Mouse (Mus musculus) erythroid progenitor cell, adult 5-6 weeks (primary cell): ENCODE data around the gene Mllt6. TPM values are rescaled to one million over a fixed set of nuclear protein-coding genes. Genes with fewer than 3 reads are reported as not detected.

Source experiments
- ATAC-seq: replicated peaks from 2 replicates; pipeline ENCODE4 v1.8.0; 2016; ENCODE audit warnings: moderate number of reproducible peaks, mild to moderate bottlenecking, moderate TSS enrichment, inconsistent platforms; ENCODE audit not compliant: poor library complexity, low FRiP score, severe bottlenecking
- total RNA-seq, 2 experiments: library from RNA; stranded (forward) in 1 of 2; stranded (reverse) in 1 of 2; fragments of 150-400 nt in 1 of 2; fragments of 186-747, 209-891 nt in 1 of 2; gene quantifications; 2 replicates each; pipeline versions ENCODE4 v1.2.3 to v1.2.4; 2015 to 2017; ENCODE audit warnings: low replicate concordance in 2 of 2

The Mllt6 gene
- total RNA-seq, 2 experiments from 2014 or later = 2.1 to 3.9 TPM

DNA sequence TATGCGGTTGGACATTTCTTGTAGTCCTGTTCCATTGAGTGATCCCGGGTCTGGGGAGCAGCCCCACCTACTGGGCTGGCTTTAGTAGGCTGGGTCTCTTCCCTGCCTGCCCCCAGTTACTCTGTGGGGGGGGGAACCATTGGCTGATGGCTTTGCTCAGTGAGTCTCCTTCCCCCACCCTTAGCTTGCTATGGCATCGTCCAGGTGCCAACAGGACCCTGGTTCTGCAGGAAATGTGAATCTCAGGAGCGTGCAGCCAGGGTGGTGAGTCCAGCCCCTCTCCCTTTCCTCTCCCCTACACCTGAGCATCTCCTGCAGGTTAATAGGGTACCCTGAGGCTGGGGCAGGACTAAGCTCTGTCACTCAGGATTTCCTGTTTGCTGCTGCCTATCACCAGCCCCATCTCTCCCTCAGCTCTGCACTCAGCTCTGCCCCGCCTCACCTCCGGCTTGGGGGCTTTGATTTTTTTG is 1.6 kb downstream of the Mllt6 start:
- no peak for ATAC-seq

GRCm38 (mm10) chr11:97665431-97665830 is 2.2 kb downstream of the Mllt6 start:
- ATAC-seq = no peak

- no peak for ATAC-seq
These were observed 3.0 kb downstream of the Mllt6 start for GRCm38 (mm10) chr11:97666221-97666620.

GRCm38 (mm10) chr11:97666794-97667193 is 3.6 kb downstream of the Mllt6 start:
- ATAC-seq = no peak

DNA sequence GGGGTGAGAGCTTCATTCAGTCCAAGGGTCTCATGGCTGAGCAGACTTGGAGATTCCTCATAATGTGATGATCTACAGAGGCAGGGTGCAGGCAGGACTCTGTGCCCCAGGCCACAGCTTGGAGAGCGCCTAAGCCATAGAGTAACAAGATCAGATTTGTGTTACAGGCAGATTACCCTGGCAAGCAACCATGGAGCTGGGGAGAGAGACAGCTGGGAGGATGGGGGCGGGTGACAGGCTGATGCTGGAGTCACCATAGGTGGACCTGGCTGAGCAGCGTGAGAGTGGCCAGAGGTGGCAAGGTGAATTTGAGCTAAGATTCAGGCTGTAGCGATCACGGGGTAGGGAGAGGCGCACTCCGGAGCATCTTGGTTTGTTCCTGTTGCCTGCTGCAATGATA is 4.9 kb downstream of the Mllt6 start:
- ATAC-seq = no peak

- ATAC-seq = no peak
These were observed 6.1 kb downstream of the Mllt6 start for GRCm38 (mm10) chr11:97669268-97669667.

DNA sequence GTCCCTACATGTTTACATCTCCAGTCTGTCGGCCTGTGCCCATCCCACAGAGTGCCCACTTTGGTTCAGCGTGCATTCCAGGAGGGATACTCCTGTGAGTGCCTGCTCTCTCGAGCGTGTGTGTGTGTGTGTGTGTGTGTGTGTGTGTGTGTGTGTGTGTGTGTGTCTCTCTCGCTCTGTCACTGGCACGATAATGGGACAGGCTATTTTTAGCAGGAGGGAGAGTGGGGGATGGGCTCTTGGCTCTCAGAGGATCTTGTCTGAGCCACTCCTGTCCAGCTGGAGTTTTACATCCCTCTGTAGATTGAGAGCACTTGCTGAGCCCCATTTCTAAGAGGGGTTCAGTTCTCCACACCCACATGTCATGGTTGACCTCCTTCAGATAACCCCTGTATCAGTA is 6.6 kb downstream of the Mllt6 start:
- no peak for ATAC-seq

DNA sequence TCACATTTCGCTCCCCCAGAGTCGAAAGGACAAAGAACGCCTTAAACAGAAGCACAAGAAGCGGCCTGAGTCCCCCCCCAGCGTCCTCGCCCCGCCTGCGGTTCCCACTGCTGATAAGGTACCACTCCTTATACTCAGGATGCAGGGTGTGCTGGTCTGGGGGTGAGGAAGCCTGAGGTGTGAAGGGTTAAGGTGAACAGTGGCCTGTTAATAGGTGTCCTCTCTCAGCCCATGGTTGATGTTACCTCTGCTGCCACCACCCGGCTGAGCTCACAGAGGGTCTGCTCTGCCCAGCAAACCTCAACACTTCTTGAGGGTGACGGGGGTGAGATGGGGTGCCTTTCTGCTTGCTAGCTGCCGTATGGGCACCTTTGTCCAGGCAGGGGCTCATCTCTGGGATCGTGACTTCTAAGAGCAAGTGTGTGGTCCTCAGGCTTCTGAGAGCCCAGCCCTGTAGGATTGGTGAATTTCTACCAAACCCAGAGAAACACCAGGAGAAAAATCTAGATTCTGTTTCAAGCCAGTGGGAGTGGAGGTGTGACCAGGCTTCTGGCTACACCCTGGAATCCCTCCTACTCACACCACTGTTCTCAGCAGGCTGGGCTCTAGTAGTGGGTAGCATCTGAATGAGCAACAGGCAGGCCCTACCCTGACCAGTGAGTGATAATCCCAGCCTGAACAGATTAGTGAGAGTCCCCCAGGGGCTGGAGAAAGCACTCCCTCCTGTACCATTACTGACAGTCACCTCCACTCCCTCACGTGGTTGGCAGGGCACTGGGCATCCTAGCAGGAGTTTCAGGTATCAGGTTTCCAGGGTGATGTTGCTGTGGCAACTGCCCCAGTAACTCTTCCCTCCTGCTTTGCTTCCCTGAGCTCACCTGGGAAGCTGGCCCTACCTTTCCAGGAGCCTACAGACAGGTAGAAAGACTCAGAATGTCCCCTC is 7.3 kb downstream of the Mllt6 start:
- ATAC-seq = no peak

GRCm38 (mm10) chr11:97671177-97671527 is 7.9 kb downstream of the Mllt6 start:
- no peak for ATAC-seq

- no peak for ATAC-seq
These were observed 9.9 kb downstream of the Mllt6 start for GRCm38 (mm10) chr11:97673148-97673547.

DNA sequence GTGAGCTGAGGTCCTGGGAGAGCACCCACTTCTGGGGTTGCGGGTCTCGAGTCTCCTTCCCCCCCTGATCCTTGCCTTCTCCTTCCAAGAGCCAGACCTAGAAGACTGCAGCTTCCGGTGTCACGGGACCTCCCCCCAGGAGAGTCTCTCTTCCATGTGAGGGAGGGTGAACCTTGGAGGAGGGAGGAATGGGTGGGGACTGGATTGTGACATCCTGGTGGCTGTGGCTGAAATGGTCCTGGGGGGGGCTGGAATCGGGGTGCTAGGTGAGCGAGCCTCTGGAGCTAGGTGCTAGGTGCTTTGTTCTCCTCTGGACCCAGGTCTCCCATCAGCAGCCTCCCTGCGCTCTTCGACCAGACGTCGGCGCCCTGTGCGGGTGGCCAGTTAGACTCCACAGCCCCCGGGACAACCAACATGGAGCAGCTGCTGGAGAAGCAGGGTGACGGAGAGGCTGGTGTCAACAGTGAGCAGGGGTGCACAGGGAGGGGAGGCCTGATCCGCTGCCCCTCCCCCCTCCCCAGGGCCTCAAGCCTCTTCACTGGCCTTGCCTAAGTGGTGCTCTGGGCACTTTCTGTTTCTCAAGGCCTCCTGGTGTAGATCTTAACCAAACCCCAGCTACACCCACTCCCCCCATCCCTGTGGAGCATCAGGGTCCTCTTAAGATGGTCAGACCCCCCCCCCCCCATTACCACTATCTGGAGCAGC is 13.0 kb downstream of the Mllt6 start:
- no peak for ATAC-seq

- no peak for ATAC-seq
These were observed 14.2 kb downstream of the Mllt6 start for GRCm38 (mm10) chr11:97677381-97677780.

DNA sequence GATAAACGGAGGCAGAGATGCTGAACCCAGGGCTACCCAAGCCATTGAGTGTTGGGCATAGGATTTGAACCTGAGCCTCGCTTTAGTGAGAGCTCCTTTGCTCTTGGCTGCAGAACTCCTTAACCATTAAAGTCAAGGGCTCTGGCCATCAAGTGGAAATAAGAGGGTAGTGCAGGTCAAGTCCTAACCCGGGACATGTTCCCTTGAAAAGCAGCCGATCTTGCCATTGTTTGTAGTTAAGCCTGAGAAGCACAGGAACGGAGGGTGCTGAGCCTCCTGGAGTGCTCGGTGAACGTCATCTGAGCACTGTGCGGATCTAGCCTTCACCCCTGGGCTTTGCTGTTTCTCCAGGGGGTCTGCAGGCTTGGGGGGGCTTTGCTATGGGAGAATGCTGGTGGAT is 14.6 kb downstream of the Mllt6 start:
- ATAC-seq = no peak

DNA sequence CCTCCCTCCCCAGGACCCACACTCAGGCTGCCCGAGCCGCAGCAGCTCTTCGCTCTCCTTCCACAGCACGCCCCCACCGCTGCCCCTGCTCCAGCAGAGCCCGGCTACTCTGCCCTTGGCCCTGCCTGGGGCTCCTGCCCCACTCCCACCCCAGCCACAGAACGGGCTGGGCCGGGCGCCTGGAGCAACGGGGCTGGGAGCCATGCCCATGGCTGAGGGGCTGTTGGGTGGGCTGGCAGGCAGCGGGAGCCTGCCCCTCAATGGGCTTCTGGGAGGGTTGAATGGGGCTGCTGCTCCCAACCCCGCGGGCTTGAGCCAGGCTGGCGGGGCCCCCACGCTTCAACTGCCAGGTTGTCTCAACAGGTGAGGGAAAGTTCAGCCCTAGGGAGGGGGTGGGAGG is 15.1 kb downstream of the Mllt6 start:
- no peak for ATAC-seq

DNA sequence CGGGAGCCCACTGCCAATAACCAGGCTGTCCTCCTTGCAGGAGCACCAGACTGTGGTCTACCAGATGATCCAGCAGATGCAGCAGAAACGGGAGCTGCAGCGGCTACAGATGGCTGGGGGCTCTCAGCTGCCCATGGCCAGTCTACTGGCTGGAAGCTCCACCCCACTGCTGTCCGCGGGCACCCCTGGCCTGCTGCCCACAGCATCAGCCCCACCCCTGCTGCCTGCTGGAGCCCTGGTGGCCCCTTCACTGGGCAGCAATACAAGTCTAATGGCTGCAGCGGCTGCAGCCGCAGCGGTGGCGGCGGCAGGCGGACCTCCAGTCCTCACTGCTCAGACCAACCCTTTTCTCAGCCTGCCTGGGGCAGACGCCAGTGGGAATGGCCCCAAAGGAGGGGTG is 17.2 kb downstream of the Mllt6 start:
- ATAC-seq = no peak

DNA sequence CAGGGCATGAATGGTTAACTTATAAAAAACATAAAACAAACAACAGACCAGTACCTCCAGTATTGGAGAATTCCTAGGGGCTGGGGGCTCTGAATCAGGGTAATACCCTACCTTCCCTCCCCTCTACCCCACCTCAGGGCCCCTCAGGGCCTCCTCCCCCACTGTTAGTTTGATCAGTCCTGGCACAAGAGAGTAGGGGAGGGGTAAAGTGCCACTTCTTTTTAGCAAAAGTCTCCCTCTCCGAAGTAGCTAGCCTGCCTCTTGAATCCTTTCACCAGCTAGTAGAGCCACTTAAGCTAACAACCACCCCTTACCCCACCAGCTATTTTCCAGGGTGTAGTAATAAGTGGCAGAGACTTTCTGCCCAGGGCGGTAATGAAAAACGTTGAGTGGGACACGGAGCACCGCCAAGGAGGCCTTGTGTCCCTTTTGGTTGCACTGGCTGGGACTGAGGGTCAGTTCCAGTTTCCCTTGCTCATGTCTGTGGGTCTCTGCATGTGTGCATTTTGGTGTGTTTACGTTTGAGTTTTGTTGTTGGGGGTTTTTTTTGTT is 19.4 kb downstream of the Mllt6 start:
- no peak for ATAC-seq

DNA sequence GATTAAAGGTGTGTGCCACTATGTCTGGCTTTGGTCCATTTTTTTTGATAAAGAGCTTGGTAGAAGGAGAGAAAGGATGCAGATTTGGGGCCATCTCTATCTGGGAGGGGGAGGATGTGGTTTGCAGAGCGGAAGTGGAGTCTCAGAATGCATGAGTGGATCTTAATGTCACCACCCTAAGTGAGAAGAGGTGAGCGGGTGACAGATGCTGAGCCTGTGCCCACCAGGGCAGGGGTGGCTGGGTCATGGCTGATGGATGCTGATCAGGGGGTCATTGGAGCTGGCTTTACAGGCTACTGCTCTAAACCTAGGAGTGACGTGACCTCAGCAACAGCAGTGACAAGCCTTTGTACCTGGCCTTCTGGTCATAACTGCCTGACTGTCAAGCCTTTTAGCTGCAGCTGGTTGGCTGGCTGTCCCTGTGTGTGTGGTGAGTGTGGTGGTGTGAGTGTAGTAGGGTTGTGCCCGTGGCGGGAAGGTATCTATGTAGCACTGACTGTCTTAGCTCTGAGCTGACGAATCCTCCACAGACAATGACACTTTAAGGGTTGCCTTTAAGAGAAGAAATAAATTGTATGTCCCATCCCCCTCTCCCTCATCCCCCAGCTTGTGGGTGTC is 21.0 kb downstream of the Mllt6 start:
- no peak for ATAC-seq

- ATAC-seq = no peak
These were observed 21.6 kb downstream of the Mllt6 start for GRCm38 (mm10) chr11:97684766-97685165.

- no peak for ATAC-seq
These were observed 22.6 kb downstream of the Mllt6 start, which contains the start of gene Cisd3 for GRCm38 (mm10) chr11:97685613-97686321. Cisd3 (plus strand) TSS chr11:97685826.
